Mouse (Mus musculus) midbrain, embryonic 13.5 days (tissue): ENCODE measurements around the gene Dtnbp1. TPM values are rescaled to one million over a fixed set of nuclear protein-coding genes. Genes with fewer than 3 reads are reported as not detected.
A peak's percentile ranks its signal among the peaks of the same experiment; 100 is the strongest.

Source experiments
- ATAC-seq: fragments of 200-750 bp; cut with Nextera tagmentation; 2 replicates; pipeline ENCODE4 v1.8.0; 2017; ENCODE audit warnings: mild to moderate bottlenecking, moderate TSS enrichment, moderate library complexity
- H3K27ac ChIP-seq: fragments of 300-500 bp; sonication (generic); 2 replicates; pipeline ENCODE4 v1.5.1; 2015; ENCODE audit warnings: inconsistent platforms, mild to moderate bottlenecking, moderate library complexity
- H3K27me3 ChIP-seq: fragments of 300-500 bp; sonication (generic); 2 replicates; pipeline ENCODE4 v1.6.1; 2015; ENCODE audit warnings: mild to moderate bottlenecking, inconsistent platforms
- H3K36me3 ChIP-seq: fragments of 300-500 bp; sonication (generic); 2 replicates; pipeline ENCODE4 v1.6.1; 2015; ENCODE audit warnings: mild to moderate bottlenecking, inconsistent platforms
- H3K4me1 ChIP-seq: fragments of 300-500 bp; sonication (generic); replicated peaks from 2 replicates; pipeline ENCODE4 v1.6.1; 2015; ENCODE audit warnings: inconsistent platforms
- H3K4me2 ChIP-seq: fragments of 300-500 bp; sonication (generic); replicated peaks from 2 replicates; pipeline ENCODE4 v1.6.1; 2015; ENCODE audit warnings: moderate library complexity, mild to moderate bottlenecking, inconsistent platforms
- H3K4me3 ChIP-seq: fragments of 300-500 bp; sonication (generic); replicated peaks from 2 replicates; pipeline ENCODE4 v1.5.1; 2015; ENCODE audit warnings: mild to moderate bottlenecking, inconsistent platforms
- H3K9ac ChIP-seq: fragments of 300-500 bp; sonication (generic); replicated peaks from 2 replicates; pipeline ENCODE4 v1.6.1; 2015; ENCODE audit warnings: mild to moderate bottlenecking, inconsistent platforms
- H3K9me3 ChIP-seq: fragments of 300-500 bp; sonication (generic); 2 replicates; pipeline ENCODE4 v1.6.1; 2016; ENCODE audit warnings: mild to moderate bottlenecking, inconsistent platforms
- WGBS: fragments of 180-500 bp; shearing (Covaris S2); methylation state at CpG from one replicate; pipeline ENCODE4 v1.1.7; 2015; 5-methylcytosine and 5-hydroxymethylcytosine counted together
- polyA plus RNA-seq: library from polyadenylated mRNA; unstranded; fragments of >200 nt; fragmentation: Nextera tagmentation; extraction: Ambion mirVana; gene quantifications from 2 replicates; pipeline ENCODE4 v1.2.1, GENCODE M21; 2015

The Dtnbp1 gene
- polyA plus RNA-seq = 106 and 109 TPM in 2 replicates

DNA sequence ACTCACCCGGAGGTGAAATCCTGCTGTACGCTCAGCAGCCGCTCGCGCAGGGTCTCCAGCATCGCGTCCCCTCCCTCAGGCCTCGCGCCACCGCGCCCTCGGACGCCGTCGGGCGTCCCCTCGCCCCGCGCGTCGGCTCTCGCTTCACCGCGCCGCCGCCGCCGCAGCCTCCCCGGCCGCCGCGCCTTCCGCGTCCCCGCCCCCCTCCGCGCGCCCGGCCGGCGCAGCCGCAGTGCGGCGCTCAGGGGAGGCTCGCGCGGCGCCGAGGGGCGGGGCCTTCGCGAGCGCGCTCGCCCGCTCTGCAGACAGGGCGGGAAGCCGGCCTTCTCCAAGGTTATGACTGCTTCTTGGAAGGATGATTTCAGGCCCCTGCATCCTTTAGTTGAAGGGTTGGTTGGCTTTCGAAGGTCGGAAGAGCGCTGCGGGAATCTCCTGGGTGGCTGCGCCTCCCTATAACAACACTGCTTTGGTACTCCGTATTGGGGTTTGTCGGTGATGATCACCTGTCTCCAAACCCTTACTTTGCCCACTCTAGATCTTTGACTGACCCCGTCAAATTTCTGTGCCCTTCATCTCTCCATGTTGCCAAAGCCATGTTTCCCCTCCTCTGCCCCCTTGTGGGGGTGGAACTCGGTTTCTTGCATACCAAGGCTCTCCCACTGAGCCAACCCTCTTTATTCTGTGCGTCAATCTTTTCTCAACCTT lies at the start of gene Dtnbp1:
TSS of gene Dtnbp1 (minus strand) at position 237 of the 705 bp plus-strand sequence.
- under 1% methylated on average over 67 of the region's 68 CpGs for WGBS

GRCm38 (mm10) chr13:45049261-45050020 lies 47.5 kb upstream of the Dtnbp1 start:
- no peak for ATAC-seq

More for the DNA sequence above, at the start of gene Dtnbp1:
- H3K27ac ChIP-seq = peak within 1 kb of the TSS; percentile 70
- H3K4me2 ChIP-seq = peak within 1 kb of the TSS; percentile 84
- peak; percentile 92 for ATAC-seq
- H3K9me3 ChIP-seq = no peaks in the 10 kb centered on the region
- H3K9ac ChIP-seq = peak within 1 kb of the TSS; percentile 86
- peak within 1 kb of the TSS; percentile 86 for H3K4me3 ChIP-seq
- no peaks in the 10 kb centered on the region for H3K27me3 ChIP-seq
- H3K4me1 ChIP-seq = peaks cover 27% of the 10 kb centered on the region
- no peaks in the 10 kb centered on the region for H3K36me3 ChIP-seq

GRCm38 (mm10) chr13:45043466-45043865 lies 41.5 kb upstream of the Dtnbp1 start:
- Histone ChIP-seq H3K27ac (no peak overlapping the region), H3K36me3 (no peaks in the 10 kb centered on the region), H3K4me3 (no peak overlapping the region), H3K9ac (no peak overlapping the region), H3K27me3 (no peaks in the 10 kb centered on the region), H3K9me3 (no peaks in the 10 kb centered on the region), H3K4me2 (no peak overlapping the region), H3K4me1 (no peaks in the 10 kb centered on the region)
- no peak for ATAC-seq
- 83% methylated on average over 3 of the region's 3 CpGs for WGBS

More at GRCm38 (mm10) chr13:45049261-45050020, 47.5 kb upstream of the Dtnbp1 start:
- H3K4me3 ChIP-seq = no peak overlapping the region
- H3K9ac ChIP-seq = no peak overlapping the region
- H3K36me3 ChIP-seq = no peaks in the 10 kb centered on the region
- H3K27ac ChIP-seq = no peak overlapping the region
- no peaks in the 10 kb centered on the region for H3K9me3 ChIP-seq
- H3K27me3 ChIP-seq = no peaks in the 10 kb centered on the region
- H3K4me2 ChIP-seq = no peak overlapping the region
- WGBS = 76% methylated on average over 7 of the region's 7 CpGs
- H3K4me1 ChIP-seq = no peaks in the 10 kb centered on the region

DNA sequence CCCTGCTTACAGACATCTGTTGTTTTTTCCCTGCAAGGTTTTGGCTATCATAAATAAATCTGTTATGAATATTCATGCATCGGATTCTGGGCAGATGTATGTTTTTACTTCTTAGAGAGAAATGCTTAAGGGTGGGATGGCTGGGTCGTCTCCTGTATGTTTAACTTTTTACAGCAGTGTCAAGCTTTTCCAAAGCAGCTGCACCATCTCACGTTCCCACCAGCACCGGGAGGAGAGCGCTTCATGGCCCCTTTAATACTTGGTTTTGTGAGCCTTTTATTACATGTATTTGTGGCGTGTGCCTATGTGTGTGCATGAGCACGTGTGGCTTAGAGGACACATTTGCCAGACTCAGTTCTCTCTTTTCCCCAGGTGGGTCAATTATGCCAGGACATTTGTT lies 38.8 kb upstream of the Dtnbp1 start:
- no peak for ATAC-seq
- Histone ChIP-seq H3K4me2 (no peak overlapping the region), H3K9me3 (no peaks in the 10 kb centered on the region), H3K9ac (no peak overlapping the region), H3K27ac (no peak overlapping the region), H3K36me3 (no peaks in the 10 kb centered on the region), H3K4me3 (no peak overlapping the region), H3K27me3 (no peaks in the 10 kb centered on the region), H3K4me1 (no peaks in the 10 kb centered on the region)
- WGBS = 89% methylated on average over 7 of the region's 7 CpGs

DNA sequence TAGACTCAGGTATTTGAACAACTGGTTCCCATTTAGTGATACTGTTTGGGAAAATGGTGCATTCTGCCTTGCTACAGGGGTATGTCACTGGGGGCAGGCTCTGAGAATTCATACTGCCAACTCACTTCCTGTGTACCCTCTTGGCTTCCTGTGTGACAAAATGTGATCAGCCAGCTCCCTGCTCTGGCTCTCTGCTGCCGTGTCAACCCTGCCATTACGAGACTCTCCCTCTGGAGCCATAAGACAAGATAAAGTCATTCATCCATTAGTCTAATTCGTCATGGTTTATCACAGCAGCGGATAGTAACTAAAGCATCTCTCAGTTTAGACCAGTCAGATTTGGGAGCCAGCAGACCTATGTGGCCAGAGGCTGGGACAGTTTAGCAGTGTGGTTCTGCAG lies 38.2 kb upstream of the Dtnbp1 start:
- H3K27me3 ChIP-seq = no peaks in the 10 kb centered on the region
- H3K4me1 ChIP-seq = no peaks in the 10 kb centered on the region
- H3K27ac ChIP-seq = no peak overlapping the region
- H3K4me3 ChIP-seq = no peak overlapping the region
- no peaks in the 10 kb centered on the region for H3K9me3 ChIP-seq
- no peak overlapping the region for H3K4me2 ChIP-seq
- 57% methylated on average over 4 of the region's 4 CpGs for WGBS
- H3K9ac ChIP-seq = no peak overlapping the region
- ATAC-seq = no peak
- H3K36me3 ChIP-seq = no peaks in the 10 kb centered on the region

GRCm38 (mm10) chr13:45036417-45036816 lies 34.5 kb upstream of the Dtnbp1 start:
- no peak for ATAC-seq
- whole genome bisulfite sequencing = 93% methylated on average over 4 of the region's 4 CpGs

GRCm38 (mm10) chr13:45034759-45035158 lies 32.8 kb upstream of the Dtnbp1 start:
- Histone ChIP-seq H3K27ac (no peak overlapping the region), H3K27me3 (0 out of 2 replicates have a peak, but pooled peaks cover 2% of the 10 kb centered on the region), H3K4me1 (no peaks in the 10 kb centered on the region), H3K4me2 (no peak overlapping the region), H3K9me3 (no peaks in the 10 kb centered on the region), H3K9ac (no peak overlapping the region), H3K4me3 (no peak overlapping the region), H3K36me3 (no peaks in the 10 kb centered on the region)
- no peak for ATAC-seq
- WGBS = 90% methylated on average over 7 of the region's 7 CpGs

More at GRCm38 (mm10) chr13:45036417-45036816, 34.5 kb upstream of the Dtnbp1 start:
- Histone ChIP-seq H3K36me3 (no peaks in the 10 kb centered on the region), H3K4me3 (no peak overlapping the region), H3K4me2 (no peak overlapping the region), H3K4me1 (no peaks in the 10 kb centered on the region), H3K27me3 (no peaks in the 10 kb centered on the region), H3K27ac (no peak overlapping the region), H3K9me3 (no peaks in the 10 kb centered on the region), H3K9ac (no peak overlapping the region)

- Histone ChIP-seq H3K27me3 (0 out of 2 replicates have a peak, but pooled peaks cover 2% of the 10 kb centered on the region), H3K9ac (no peak overlapping the region), H3K36me3 (no peaks in the 10 kb centered on the region), H3K4me2 (no peak overlapping the region), H3K9me3 (no peaks in the 10 kb centered on the region), H3K4me3 (no peak overlapping the region), H3K27ac (no peak overlapping the region), H3K4me1 (no peaks in the 10 kb centered on the region)
- 93% methylated on average over 10 of the region's 10 CpGs for WGBS
- no peak for ATAC-seq
These were observed 31.4 kb upstream of the Dtnbp1 start for GRCm38 (mm10) chr13:45033360-45033759.

- WGBS = 86% methylated on average over 4 of the region's 4 CpGs
- Histone ChIP-seq H3K4me2 (no peak overlapping the region), H3K36me3 (no peaks in the 10 kb centered on the region), H3K4me3 (no peak overlapping the region), H3K27ac (no peak overlapping the region), H3K4me1 (no peaks in the 10 kb centered on the region), H3K9ac (no peak overlapping the region), H3K27me3 (0 out of 2 replicates have a peak, but pooled peaks cover 2% of the 10 kb centered on the region), H3K9me3 (no peaks in the 10 kb centered on the region)
- ATAC-seq = no peak
These were observed 30.5 kb upstream of the Dtnbp1 start for GRCm38 (mm10) chr13:45032484-45032883.

DNA sequence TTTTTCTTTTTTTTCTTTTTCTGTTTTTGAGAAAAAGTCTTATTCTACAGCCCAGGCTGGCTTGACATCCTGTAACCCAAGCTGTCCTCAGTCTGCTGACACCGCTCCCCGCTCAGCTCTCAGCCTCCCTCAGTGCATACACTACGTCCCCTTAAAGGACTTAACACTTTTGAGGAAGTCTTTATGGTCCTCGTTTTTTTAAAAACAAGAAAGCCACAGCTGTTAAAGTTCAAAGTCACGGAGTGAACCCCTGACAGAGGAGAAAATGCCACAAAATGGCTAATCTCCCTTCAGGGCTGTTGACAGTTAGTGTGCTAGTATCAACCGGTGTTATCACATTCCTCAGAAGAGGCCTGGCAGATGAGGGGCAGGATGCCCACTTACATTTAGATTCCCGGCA lies 29.8 kb upstream of the Dtnbp1 start:
- H3K4me2 ChIP-seq = no peak overlapping the region
- H3K4me1 ChIP-seq = no peaks in the 10 kb centered on the region
- no peaks in the 10 kb centered on the region for H3K9me3 ChIP-seq
- H3K9ac ChIP-seq = no peak overlapping the region
- no peak overlapping the region for H3K4me3 ChIP-seq
- no peak for ATAC-seq
- 75% methylated on average over 7 of the region's 7 CpGs for WGBS
- no peak overlapping the region for H3K27ac ChIP-seq
- H3K36me3 ChIP-seq = no peaks in the 10 kb centered on the region
- 0 out of 2 replicates have a peak, but pooled peaks cover 2% of the 10 kb centered on the region for H3K27me3 ChIP-seq

DNA sequence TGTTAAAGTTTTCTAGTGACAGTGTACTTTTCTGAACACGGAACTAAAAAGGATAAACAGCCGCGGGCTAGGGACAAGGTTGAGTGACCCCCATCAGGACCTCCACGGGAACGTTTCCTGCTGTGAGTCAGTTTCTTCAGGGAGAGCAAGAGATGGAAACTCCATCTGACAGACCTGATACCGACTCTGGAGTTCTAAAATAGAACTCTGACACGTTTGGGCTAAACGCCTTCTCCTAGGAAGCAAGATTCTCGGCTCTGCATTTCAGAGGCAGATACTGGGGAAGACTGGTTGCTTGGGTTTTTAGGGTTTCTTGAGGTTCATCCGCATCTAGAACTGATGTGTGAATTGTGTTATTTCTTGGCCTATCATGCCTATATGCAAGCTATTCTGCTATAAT lies 29.4 kb upstream of the Dtnbp1 start:
- no peak overlapping the region for H3K9ac ChIP-seq
- ATAC-seq = no peak
- H3K9me3 ChIP-seq = no peaks in the 10 kb centered on the region
- 0 out of 2 replicates have a peak, but pooled peaks cover 2% of the 10 kb centered on the region for H3K27me3 ChIP-seq
- no peak overlapping the region for H3K4me2 ChIP-seq
- H3K27ac ChIP-seq = no peak overlapping the region
- no peaks in the 10 kb centered on the region for H3K36me3 ChIP-seq
- H3K4me1 ChIP-seq = no peaks in the 10 kb centered on the region
- no peak overlapping the region for H3K4me3 ChIP-seq
- WGBS = 69% methylated on average over 10 of the region's 10 CpGs

DNA sequence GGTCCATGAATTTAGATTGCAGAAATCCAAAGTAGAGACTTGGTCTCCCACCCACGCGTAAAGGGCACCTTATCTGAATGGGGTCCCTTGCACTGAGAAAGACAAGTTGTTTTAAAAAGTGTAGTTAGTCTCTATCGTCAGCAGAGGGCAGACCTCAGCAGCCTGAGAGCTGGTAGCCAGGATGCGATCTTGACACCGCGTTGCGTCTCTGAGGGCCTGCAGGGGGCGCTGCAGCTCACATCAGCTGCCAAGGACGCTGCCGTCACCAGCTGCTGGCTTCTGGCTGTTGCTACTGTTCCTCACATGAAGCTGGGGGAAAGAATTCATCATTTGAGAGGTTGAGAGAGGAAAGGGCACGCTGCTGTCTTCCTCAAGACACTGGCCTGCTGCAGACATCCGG lies 28.9 kb upstream of the Dtnbp1 start:
- H3K9me3 ChIP-seq = no peaks in the 10 kb centered on the region
- H3K9ac ChIP-seq = no peak overlapping the region
- 15% methylated on average over 12 of the region's 12 CpGs for WGBS
- ATAC-seq = peak; percentile 58
- H3K27me3 ChIP-seq = 0 out of 2 replicates have a peak, but pooled peaks cover 2% of the 10 kb centered on the region
- no peaks in the 10 kb centered on the region for H3K36me3 ChIP-seq
- no peak overlapping the region for H3K4me2 ChIP-seq
- no peaks in the 10 kb centered on the region for H3K4me1 ChIP-seq
- H3K4me3 ChIP-seq = no peak overlapping the region
- no peak overlapping the region for H3K27ac ChIP-seq
